Comparison of ENCODE assay signal across 8 mouse cellular contexts in the genomic region with DNA sequence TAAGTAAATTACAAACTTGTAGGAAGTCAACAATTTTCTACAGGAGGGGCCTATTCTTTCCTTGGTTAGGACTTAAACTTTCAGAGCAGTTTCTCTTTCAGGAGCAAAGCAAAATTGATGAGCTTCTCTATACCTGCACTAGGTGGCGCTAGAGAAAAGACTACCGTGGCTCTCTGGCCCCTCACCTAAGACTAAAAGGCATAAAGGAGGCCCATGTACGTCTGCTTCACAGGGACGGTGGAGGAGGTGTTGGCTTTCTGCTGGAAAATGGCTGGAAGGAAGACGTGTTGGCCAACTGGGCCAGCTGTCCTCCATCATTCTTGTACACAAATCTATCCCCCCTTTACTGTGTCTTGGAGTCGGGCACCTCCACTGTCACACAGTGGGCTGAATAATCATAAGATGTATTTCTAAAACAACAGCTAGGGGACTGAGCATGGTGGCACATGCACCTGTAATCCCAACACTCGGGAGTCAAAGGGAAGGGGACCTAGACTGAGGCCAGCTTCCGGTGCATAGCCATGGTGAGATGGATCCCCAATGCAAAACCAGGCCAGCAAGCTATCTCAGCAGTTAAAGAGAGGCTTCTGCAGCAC. TPM values are rescaled to one million over a fixed set of nuclear protein-coding genes. Genes with fewer than 3 reads are reported as not detected.
A peak's percentile ranks its signal among the peaks of the same experiment; 100 is the strongest.
DNase-seq lines count a peak whose midpoint lies in the region; ATAC-seq and TF ChIP-seq lines count a peak whose summit lies in the region.

No protein-coding gene starts in this region.

- TF ChIP-seq CTCF in left cerebral cortex, adult 2 months (IDR thresholded peaks at IDR 0.05) = peak; percentile 82
- TF ChIP-seq CTCF in brain, embryonic 14.5 days (IDR thresholded peaks at IDR 0.05; ENCODE audit: borderline replicate concordance, extremely low read depth, insufficient read depth, insufficient read length) = peak; percentile 61; the same call in 1 of the 2 replicates

- peak; percentile 81 for ATAC-seq in granulocyte monocyte progenitor cell, adult 5-6 weeks (replicated peaks; ENCODE audit: poor library complexity, severe bottlenecking)

- TF ChIP-seq POLR2A in brain, embryonic 14.5 days (IDR thresholded peaks at IDR 0.05; ENCODE audit: borderline replicate concordance, extremely low read depth, insufficient read depth, insufficient read length, poor library complexity, severe bottlenecking) = no peak

- peak; percentile 36 to 81 for DNase-seq in adrenal gland, adult (ENCODE audit: inconsistent age in 2 of 2, low spot score in 1 of 2)
- DNase-seq in adrenal gland, postnatal 25 days = no peak
- DNase-seq in left cerebral cortex, adult 2 months (ENCODE audit: extremely low spot score in 1 of 2, low spot score in 2 of 2) = peak in 1 of 2 experiments; percentile 20
- DNase-seq in left cerebral cortex, postnatal 10 days (ENCODE audit: extremely low spot score in 1 of 2, low spot score in 2 of 2) = no peak
- DNase-seq in brain, embryonic 14.5 days (ENCODE audit: low read depth) = peak; percentile 73
- DNase-seq in mesoderm, embryonic 11.5 days (ENCODE audit: low read depth, low spot score) = peak; percentile 68
- no peak for DNase-seq in layer of hippocampus, postnatal 25 days (ENCODE audit: extremely low spot score in 1 of 2, low spot score in 1 of 2)

- intact Hi-C loops in left cerebral cortex, adult 2 months (cut with DNase I) = loop anchor here (10.0 kb wide), 1 partner anchor 233 kb away; no protein-coding TSS in a partner anchor
- intact Hi-C loops in left cerebral cortex, postnatal 10 days (cut with DNase I) = loop anchor here (10.0 kb wide), 1 partner anchor 303 kb away; no protein-coding TSS in a partner anchor

- no peak overlapping the region for H3K27ac ChIP-seq in left cerebral cortex, adult 2 months

- H3K4me3 ChIP-seq in left cerebral cortex, adult 2 months = no peak overlapping the region

RNA-seq across cellular contexts. Expression of a gene that starts 36.0 kb away (rescaled TPM):
- not detected in 2 replicates for total RNA-seq in adrenal gland, postnatal 25 days (2021)
- total RNA-seq in left cerebral cortex, adult 2 months (2021) = not detected
- total RNA-seq in left cerebral cortex, postnatal 10 days (2021) = not detected
- not detected in 2 replicates for polyA plus RNA-seq in brain, embryonic 14.5 days (2012; rRNA removed)
- total RNA-seq in granulocyte monocyte progenitor cell, adult 5-6 weeks (2014; fragmentation: Nextera tagmentation) = 0.49 TPM in 1 of 2 replicates, not detected in the other
- not detected in 2 replicates for total RNA-seq in granulocyte monocyte progenitor cell, adult 5-6 weeks (2017)
- total RNA-seq in layer of hippocampus, postnatal 25 days (2021) = not detected

RNA-seq across cellular contexts. Expression of a gene that starts 54.1 kb away (rescaled TPM):
- 7.4 and 9.2 TPM in 2 replicates for total RNA-seq in adrenal gland, postnatal 25 days (2021)
- 1 to 10 TPM; 2.3 to 2.4 TPM for total RNA-seq in left cerebral cortex, adult 2 months (2021)
- total RNA-seq in left cerebral cortex, postnatal 10 days (2021) = 1 to 10 TPM; 3.4 to 3.8 TPM
- 0.69 and 1.8 TPM in 2 replicates for polyA plus RNA-seq in brain, embryonic 14.5 days (2012; rRNA removed)
- total RNA-seq in granulocyte monocyte progenitor cell, adult 5-6 weeks (2014; fragmentation: Nextera tagmentation) = 6.5 and 8.3 TPM in 2 replicates
- total RNA-seq in granulocyte monocyte progenitor cell, adult 5-6 weeks (2017) = 12.2 and 14.5 TPM in 2 replicates
- 1 to 10 TPM; 4.0 to 4.6 TPM for total RNA-seq in layer of hippocampus, postnatal 25 days (2021)

RNA-seq across cellular contexts. Expression of a gene that starts 55.2 kb away (rescaled TPM):
- 16.2 and 18.2 TPM in 2 replicates for total RNA-seq in adrenal gland, postnatal 25 days (2021)
- 1 to 10 TPM; 5.8 to 8.4 TPM for total RNA-seq in left cerebral cortex, adult 2 months (2021)
- 1 to 10 TPM; 6.6 to 8.2 TPM for total RNA-seq in left cerebral cortex, postnatal 10 days (2021)
- 26.7 and 26.8 TPM in 2 replicates for polyA plus RNA-seq in brain, embryonic 14.5 days (2012; rRNA removed)
- total RNA-seq in granulocyte monocyte progenitor cell, adult 5-6 weeks (2014; fragmentation: Nextera tagmentation) = 42.6 and 55.4 TPM in 2 replicates
- total RNA-seq in granulocyte monocyte progenitor cell, adult 5-6 weeks (2017) = 13.4 and 14.6 TPM in 2 replicates
- 1 to 10 TPM; 6.5 to 8.2 TPM for total RNA-seq in layer of hippocampus, postnatal 25 days (2021)

Comparison
In these comparisons a context has a peak if more than half of its experiments do, and no peak if none do; other contexts are left out.
1. DNase-seq: peak in adrenal gland, adult (2 of 2), brain, embryonic 14.5 days (single experiment) and mesoderm, embryonic 11.5 days (single experiment); none in adrenal gland, postnatal 25 days (single experiment), left cerebral cortex, postnatal 10 days (0 of 2) and layer of hippocampus, postnatal 25 days (0 of 2).